Mouse (Mus musculus) B cell, adult 67 days (primary cell): ENCODE data around the gene Cr2. TPM values are rescaled to one million over a fixed set of nuclear protein-coding genes. Genes with fewer than 3 reads are reported as not detected.

ENCODE experiments used
- total RNA-seq, 2 experiments: library from RNA; stranded (reverse); gene quantifications; 4 replicates each; pipeline ENCODE4 v1.2.4; 2023

Gene Cr2
- 1,000 to 10,000 TPM in 1 of 2 experiments, 100 to 1,000 TPM in 1; 919 to 1,147 TPM for total RNA-seq

GRCm38 (mm10) chr1:195175980-195176931, at the start of gene Cr2:
Gene Cr2 (minus strand): TSS chr1:195176716.

GRCm38 (mm10) chr1:195130953-195131674, 45.4 kb downstream of the Cr2 start, which contains the start of gene Cr1l:
Gene Cr1l (minus strand): TSS chr1:195131586.

DNA sequence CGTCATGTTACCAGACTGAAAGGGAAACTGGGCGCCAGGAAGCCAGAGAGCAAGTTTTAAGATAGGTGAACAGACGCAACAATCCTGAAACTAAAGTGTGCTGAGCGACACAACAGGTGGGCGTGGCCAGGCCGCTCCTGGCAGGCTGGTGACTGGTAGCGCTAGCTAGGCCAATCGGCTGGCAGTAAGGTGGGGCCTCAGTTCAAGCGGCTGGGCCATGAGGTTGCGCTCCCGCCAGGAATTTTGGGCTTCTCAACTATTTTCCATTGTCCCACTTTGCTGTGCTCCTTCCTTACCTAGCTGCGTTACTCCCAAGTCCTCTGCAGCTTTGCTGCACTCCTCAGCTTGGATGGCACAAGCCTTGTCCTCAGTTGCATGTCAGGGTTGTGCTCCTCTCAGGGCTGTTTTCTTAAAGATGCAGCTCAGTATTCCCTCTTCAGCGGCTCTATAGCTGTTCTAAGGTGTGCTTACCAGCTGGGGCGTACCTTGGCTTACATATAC, 84.2 kb downstream of the Cr2 start, which contains the start of gene Cd46:
Gene Cd46, minus strand, starts transcription at position 30 of the 501 bp plus-strand sequence.

Other genes with a start within 250 kb of the Cr2 start
- under 1 TPM in 1 of 2 experiments, not detected in 1; 0.67 TPM for gene Cd34, start 237.9 kb downstream of the Cr2 start, total RNA-seq
- gene Cd46, start 84.5 kb downstream of the Cr2 start, total RNA-seq = 1 to 10 TPM; 4.9 to 8.6 TPM
- gene Cr1l, start 45.1 kb downstream of the Cr2 start, total RNA-seq = 100 to 1,000 TPM; 160 to 177 TPM